Mouse (Mus musculus) central nervous system, embryonic 18 days (tissue): ENCODE results near the gene St6galnac6. TPM values are rescaled to one million over a fixed set of nuclear protein-coding genes. Genes with fewer than 3 reads are reported as not detected.

ENCODE experiments used
- polyA plus RNA-seq: library from polyadenylated mRNA; depleted of rRNA; stranded (reverse); fragments of >200 nt; gene quantifications from 2 replicates; pipeline ENCODE4 v1.2.3, GENCODE M21; 2012; rRNA removed

The St6galnac6 gene
- 30.7 and 32.0 TPM in 2 replicates for polyA plus RNA-seq

DNA sequence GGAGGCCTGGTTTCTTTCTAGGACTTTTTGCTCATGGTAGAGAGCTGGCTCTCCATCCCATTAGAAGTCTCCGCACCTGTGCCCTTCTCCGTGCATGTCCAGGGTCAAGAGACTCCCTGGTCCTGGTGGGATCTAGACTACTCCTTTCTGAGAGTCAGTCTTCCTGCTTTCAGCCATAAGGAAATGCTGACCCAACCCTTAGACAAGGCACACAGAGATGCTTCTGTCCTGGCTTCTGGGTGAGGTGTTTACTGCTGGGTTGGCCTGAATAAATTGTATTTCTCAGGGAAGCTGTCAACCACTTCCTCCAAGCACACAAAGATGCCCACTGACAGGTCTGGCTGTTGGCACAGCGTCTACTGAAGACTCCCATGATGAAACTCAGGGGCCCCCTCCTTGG lies at the start of gene St6galnac6:
Gene St6galnac6, plus strand, starts transcription at position 301 of the 400 bp plus-strand sequence.

GRCm38 (mm10) chr2:32570698-32571494 lies 28.6 kb upstream of the St6galnac6 start, which contains the start of gene Dpm2:
Dpm2 (plus strand) TSS chr2:32570858.

GRCm38 (mm10) chr2:32574497-32574896 lies 25.0 kb upstream of the St6galnac6 start, which contains the start of gene Pip5kl1:
Pip5kl1 (plus strand) TSS chr2:32574797.

DNA sequence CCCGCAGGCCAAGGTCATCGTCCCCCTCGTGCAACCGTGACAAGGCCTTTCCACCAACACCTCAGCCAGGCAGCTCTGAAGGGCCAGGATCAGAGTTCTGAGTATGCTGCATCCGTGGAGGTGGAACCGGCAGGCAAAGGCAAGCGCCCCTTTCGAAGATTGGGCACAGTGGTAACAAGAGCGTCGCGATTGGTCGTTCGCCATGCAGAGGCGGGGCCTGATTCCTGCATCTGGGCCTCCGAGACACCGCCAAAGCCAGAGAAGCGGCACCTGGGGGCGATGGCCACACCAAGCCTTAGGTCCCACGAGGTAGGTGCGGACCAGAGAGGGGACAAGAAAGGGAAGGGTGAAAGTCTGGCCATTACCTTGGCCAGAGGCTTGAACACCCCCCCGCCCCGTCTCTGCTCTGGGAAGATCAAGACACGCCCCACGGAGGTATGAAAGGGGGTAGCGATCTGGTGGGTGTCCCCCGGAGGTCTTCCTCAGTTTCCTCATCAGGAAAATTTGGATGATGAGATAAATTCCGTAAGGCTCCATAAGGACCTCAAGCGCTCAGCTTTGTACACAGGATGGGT lies 23.8 kb upstream of the St6galnac6 start, which contains the start of gene 9430097D07Rik:
Gene 9430097D07Rik, minus strand, starts transcription at position 99 of the 575 bp plus-strand sequence.

GRCm38 (mm10) chr2:32586871-32587351 lies 12.6 kb upstream of the St6galnac6 start, which contains the start of gene St6galnac4:
St6galnac4 (plus strand) TSS chr2:32587095.

DNA sequence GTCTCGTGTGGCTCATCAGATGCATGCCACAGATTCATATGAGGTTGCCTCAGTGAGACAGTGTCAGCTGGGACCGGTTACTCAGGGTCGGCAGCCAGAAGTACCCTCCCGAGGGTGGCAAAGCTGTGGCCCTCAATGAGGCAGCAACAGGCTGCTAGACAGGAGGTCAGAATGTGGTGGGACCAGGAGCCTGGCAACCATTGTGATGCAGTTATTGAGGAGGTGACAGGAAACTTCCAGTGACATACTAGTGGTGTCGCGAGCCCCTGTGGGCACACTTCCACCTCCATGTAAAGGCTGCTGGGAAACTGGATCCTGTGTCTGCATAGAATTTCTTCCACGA lies 22.0 kb downstream of the St6galnac6 start, which contains the start of gene Ak1:
Gene Ak1, plus strand, starts transcription at position 242 of the 343 bp plus-strand sequence.

GRCm38 (mm10) chr2:32646379-32647056 lies 47.0 kb downstream of the St6galnac6 start, which contains the start of gene Eng:
Eng (plus strand) TSS chr2:32646595.

Other genes starting within 250 kb of the St6galnac6 start
- gene Ciz1, start 247.4 kb upstream of the St6galnac6 start, polyA plus RNA-seq, result 165 and 172 TPM in 2 replicates
- 257 and 347 TPM in 2 replicates for gene Dnm1, start 246.4 kb upstream of the St6galnac6 start, polyA plus RNA-seq
- 126 and 145 TPM in 2 replicates for gene 1110008P14Rik, start 217.8 kb upstream of the St6galnac6 start, polyA plus RNA-seq
- 1.1 and 8.6 TPM in 2 replicates for gene Lcn2, start 211.5 kb upstream of the St6galnac6 start, polyA plus RNA-seq
- gene Ptges2, start 203.8 kb upstream of the St6galnac6 start, polyA plus RNA-seq, result 58.8 and 61.3 TPM in 2 replicates
- gene Naif1, start 149.3 kb upstream of the St6galnac6 start, polyA plus RNA-seq, result 4.0 and 4.4 TPM in 2 replicates
- gene Slc25a25, start 148.3 kb upstream of the St6galnac6 start, polyA plus RNA-seq, result 41.8 and 42.3 TPM in 2 replicates
- 7.5 and 8.2 TPM in 2 replicates for gene Fam102a, start 64.4 kb upstream of the St6galnac6 start, polyA plus RNA-seq
- 172 and 187 TPM in 2 replicates for gene Dpm2, start 28.9 kb upstream of the St6galnac6 start, polyA plus RNA-seq
- gene Pip5kl1, start 24.9 kb upstream of the St6galnac6 start, polyA plus RNA-seq, result 24.2 and 24.6 TPM in 2 replicates
- gene 9430097D07Rik, start 24.0 kb upstream of the St6galnac6 start, polyA plus RNA-seq, result 0.31 and 0.35 TPM in 2 replicates
- gene St6galnac4, start 12.6 kb upstream of the St6galnac6 start, polyA plus RNA-seq, result 29.4 and 30.7 TPM in 2 replicates
- gene Ak1, start 22.0 kb downstream of the St6galnac6 start, polyA plus RNA-seq, result 53.9 and 56.7 TPM in 2 replicates
- 26.1 and 27.6 TPM in 2 replicates for gene Eng, start 46.9 kb downstream of the St6galnac6 start, polyA plus RNA-seq
- gene Fpgs, start 104.4 kb downstream of the St6galnac6 start, polyA plus RNA-seq, result 44.7 and 46.5 TPM in 2 replicates
- gene Cdk9, start 113.4 kb downstream of the St6galnac6 start, polyA plus RNA-seq, result 196 and 197 TPM in 2 replicates
- 36.2 and 42.8 TPM in 2 replicates for gene Sh2d3c, start 121.3 kb downstream of the St6galnac6 start, polyA plus RNA-seq
- gene 6330409D20Rik, start 141.3 kb downstream of the St6galnac6 start, polyA plus RNA-seq, result 3.8 and 4.7 TPM in 2 replicates
- 67.1 and 67.4 TPM in 2 replicates for gene Tor2a, start 157.5 kb downstream of the St6galnac6 start, polyA plus RNA-seq
- 1.4 and 2.4 TPM in 2 replicates for gene Ttc16, start 175.9 kb downstream of the St6galnac6 start, polyA plus RNA-seq
- gene Ptrh1, start 176.1 kb downstream of the St6galnac6 start, polyA plus RNA-seq, result 7.0 and 8.6 TPM in 2 replicates
- 0.63 and 2.7 TPM in 2 replicates for gene Cfap157, start 184.7 kb downstream of the St6galnac6 start, polyA plus RNA-seq
- gene Stxbp1, start 247.5 kb downstream of the St6galnac6 start, polyA plus RNA-seq, result 296 and 339 TPM in 2 replicates